Mouse (Mus musculus) spleen, adult 2 months (tissue): ENCODE results near the gene Fmnl1.

Experiments
- CTCF ChIP-seq: fragments of 200-500 bp; IDR thresholded peaks from 2 replicates; pipeline ENCODE4 v1.5.1; 2011; ENCODE audit warnings: mild to moderate bottlenecking, inconsistent platforms; ENCODE audit not compliant: insufficient read depth, insufficient read length, insufficient replicate concordance; ENCODE audit errors: extremely low read depth
- POLR2A ChIP-seq: fragments of 200-500 bp; IDR thresholded peaks from 2 replicates; pipeline ENCODE4 v1.6.1; 2011; ENCODE audit warnings: low read depth, low read length, inconsistent platforms

DNA sequence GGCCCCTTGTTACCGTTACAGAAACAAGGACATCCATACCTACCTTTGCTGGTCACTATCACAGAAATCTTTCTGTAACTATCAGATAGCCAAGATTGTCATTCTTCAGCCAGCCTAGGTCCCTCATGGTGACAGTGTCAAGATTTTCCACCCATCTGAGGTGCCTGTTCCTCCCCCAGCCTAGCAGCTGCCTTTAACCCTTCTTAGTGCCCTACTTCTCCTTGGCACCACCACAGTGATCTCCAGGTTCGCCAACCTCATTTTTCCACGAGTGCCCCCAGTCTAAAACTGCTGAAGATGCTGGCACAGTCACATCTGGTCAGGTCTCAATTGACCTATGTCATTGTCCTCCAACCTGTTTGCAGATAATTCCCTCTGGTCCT lies 805 bp upstream of the Fmnl1 start:
- no peak for TF ChIP-seq CTCF
- no peak for TF ChIP-seq POLR2A
